Mouse (Mus musculus) liver, adult 2 months (tissue): ENCODE results near the gene 3830406C13Rik.

Experiments used
- CTCF ChIP-seq: fragments of 200-500 bp; IDR thresholded peaks from 2 replicates; pipeline ENCODE4 v1.5.1; 2011; ENCODE audit warnings: low read depth, low read length, control low read depth
- POLR2A ChIP-seq: fragments of 200-500 bp; IDR thresholded peaks from 2 replicates; pipeline ENCODE4 v1.6.1; 2011; ENCODE audit warnings: low read length, control low read depth; ENCODE audit not compliant: insufficient read depth; ENCODE audit errors: extremely low read depth

DNA sequence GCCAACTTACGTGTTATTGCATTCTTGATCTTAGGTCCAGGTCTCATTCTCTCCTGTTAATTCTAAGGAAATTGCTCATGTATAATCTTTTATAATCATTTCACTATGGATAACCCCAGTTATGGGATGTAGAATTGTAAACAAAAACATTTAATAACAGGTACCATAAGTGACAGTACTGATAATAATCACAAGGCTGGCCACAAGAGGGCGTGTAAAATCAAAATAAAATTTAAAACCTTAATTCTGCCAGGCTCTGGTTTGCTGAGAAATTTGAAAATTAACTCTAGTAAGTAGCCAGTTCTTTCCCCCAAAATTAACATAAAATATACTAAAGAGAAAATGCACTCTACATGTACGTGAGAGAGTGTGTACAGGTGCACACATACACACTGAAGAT, 16.7 kb downstream of the 3830406C13Rik start:
- TF ChIP-seq CTCF (no peak), POLR2A (no peak)
